Mouse (Mus musculus) heart, embryonic 16.5 days (tissue): ENCODE data around the gene Lrba. TPM values are rescaled to one million over a fixed set of nuclear protein-coding genes. Genes with fewer than 3 reads are reported as not detected.

Experiments used
- ATAC-seq: fragments of 200-750 bp; cut with Nextera tagmentation; replicated peaks from 2 replicates; pipeline ENCODE4 v1.8.0; 2017; ENCODE audit warnings: moderate number of reproducible peaks; ENCODE audit not compliant: insufficient read depth, low FRiP score; ENCODE audit errors: extremely low read depth
- H3K27ac ChIP-seq: fragments of 300-500 bp; sonication (generic); 2 replicates; pipeline ENCODE4 v1.5.1; 2014; ENCODE audit warnings: mild to moderate bottlenecking, low read length, control low read depth, moderate library complexity
- H3K27me3 ChIP-seq: fragments of 300-500 bp; sonication (generic); 2 replicates; pipeline ENCODE4 v1.6.1; 2014; ENCODE audit warnings: low read length, mixed read lengths; ENCODE audit not compliant: control insufficient read depth, insufficient read depth
- H3K36me3 ChIP-seq: fragments of 300-500 bp; sonication (generic); 2 replicates; pipeline ENCODE4 v1.6.1; 2014; ENCODE audit not compliant: control insufficient read depth, insufficient read depth
- H3K4me1 ChIP-seq: fragments of 300-500 bp; sonication (generic); 2 replicates; pipeline ENCODE4 v1.6.1; 2014; ENCODE audit warnings: low read length, mixed read lengths; ENCODE audit not compliant: control insufficient read depth, insufficient read depth
- H3K4me2 ChIP-seq: fragments of 300-500 bp; sonication (generic); 2 replicates; pipeline ENCODE4 v1.6.1; 2014; ENCODE audit warnings: low read depth, mild to moderate bottlenecking, control low read depth, low read length
- H3K4me3 ChIP-seq: fragments of 300-500 bp; sonication (generic); 2 replicates; pipeline ENCODE4 v1.5.1; 2014; ENCODE audit warnings: mild to moderate bottlenecking, control low read depth, low read length
- H3K9ac ChIP-seq: fragments of 300-500 bp; sonication (generic); 2 replicates; pipeline ENCODE4 v1.6.1; 2014; ENCODE audit warnings: low read length, control low read depth
- H3K9me3 ChIP-seq: fragments of 300-500 bp; sonication (generic); replicated peaks from 2 replicates; pipeline ENCODE4 v1.6.1; 2016; ENCODE audit warnings: low read length; ENCODE audit not compliant: control insufficient read depth
- WGBS: fragments of 180-500 bp; shearing (Covaris S2); extraction: QIAGEN DNeasy Blood & Tissue Kit; methylation state at CpG from one replicate; pipeline ENCODE4 v1.1.7; 2014; 5-methylcytosine and 5-hydroxymethylcytosine counted together
- polyA plus RNA-seq: library from polyadenylated mRNA; unstranded; fragments of >200 nt; fragmentation: Nextera tagmentation; extraction: Ambion mirVana; gene quantifications from 2 replicates; pipeline ENCODE4 v1.2.1, GENCODE M21; 2015

The Lrba gene
- polyA plus RNA-seq, 1 experiment from 2014 or later, result 1.7 TPM

DNA sequence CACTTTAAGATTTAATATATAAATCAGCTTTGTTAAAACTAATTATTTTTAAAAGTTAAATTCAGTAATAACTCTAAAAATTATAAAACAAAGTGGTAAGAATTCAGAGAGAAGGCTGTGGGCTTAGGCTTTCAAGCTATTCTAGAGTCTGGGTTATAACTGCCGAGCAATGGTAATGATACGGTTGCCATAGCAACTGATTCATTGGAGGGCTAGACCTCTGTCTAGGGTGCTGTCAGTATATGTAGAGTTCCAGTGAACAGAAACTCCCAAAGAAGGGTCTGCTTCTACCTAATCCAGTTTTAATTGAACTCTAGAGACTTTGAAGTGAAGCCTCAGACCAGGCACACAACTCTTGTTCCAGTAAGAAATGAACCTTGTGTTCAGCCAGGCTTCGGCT lies 377.8 kb downstream of the Lrba start:
- H3K9ac ChIP-seq, result no peak overlapping the region
- 70% methylated on average over 3 of the region's 3 CpGs for WGBS
- no peaks in the 10 kb centered on the region for H3K36me3 ChIP-seq
- H3K4me3 ChIP-seq, result no peak overlapping the region
- no peak overlapping the region for H3K27ac ChIP-seq
- no peaks in the 10 kb centered on the region for H3K4me1 ChIP-seq
- no peak overlapping the region for H3K4me2 ChIP-seq
- H3K27me3 ChIP-seq, result no peaks in the 10 kb centered on the region
- H3K9me3 ChIP-seq, result no peaks in the 10 kb centered on the region
- no peak for ATAC-seq

DNA sequence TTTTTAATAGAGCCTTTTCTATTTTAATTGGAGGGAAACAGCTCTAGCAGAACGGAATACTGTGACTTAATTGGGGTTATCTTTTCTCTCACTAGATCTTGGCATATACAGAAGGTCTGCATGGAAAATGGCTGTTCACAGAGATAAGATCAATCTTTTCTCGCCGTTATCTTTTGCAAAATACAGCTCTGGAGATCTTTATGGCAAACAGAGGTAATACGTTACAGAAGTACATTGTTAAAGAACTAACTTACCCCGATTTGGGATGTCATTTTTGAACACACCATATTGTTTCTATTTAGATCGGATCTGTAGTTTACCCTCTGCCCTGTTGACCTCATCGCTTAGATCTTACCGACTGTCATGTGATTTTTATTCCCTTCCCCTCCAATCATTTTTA lies 381.3 kb downstream of the Lrba start:
- Histone ChIP-seq H3K36me3 (no peaks in the 10 kb centered on the region), H3K9me3 (no peaks in the 10 kb centered on the region), H3K27me3 (no peaks in the 10 kb centered on the region), H3K4me3 (no peak overlapping the region), H3K27ac (no peak overlapping the region), H3K4me1 (no peaks in the 10 kb centered on the region), H3K9ac (no peak overlapping the region), H3K4me2 (no peak overlapping the region)
- 80% methylated on average over 8 of the region's 8 CpGs for WGBS
- ATAC-seq, result no peak

DNA sequence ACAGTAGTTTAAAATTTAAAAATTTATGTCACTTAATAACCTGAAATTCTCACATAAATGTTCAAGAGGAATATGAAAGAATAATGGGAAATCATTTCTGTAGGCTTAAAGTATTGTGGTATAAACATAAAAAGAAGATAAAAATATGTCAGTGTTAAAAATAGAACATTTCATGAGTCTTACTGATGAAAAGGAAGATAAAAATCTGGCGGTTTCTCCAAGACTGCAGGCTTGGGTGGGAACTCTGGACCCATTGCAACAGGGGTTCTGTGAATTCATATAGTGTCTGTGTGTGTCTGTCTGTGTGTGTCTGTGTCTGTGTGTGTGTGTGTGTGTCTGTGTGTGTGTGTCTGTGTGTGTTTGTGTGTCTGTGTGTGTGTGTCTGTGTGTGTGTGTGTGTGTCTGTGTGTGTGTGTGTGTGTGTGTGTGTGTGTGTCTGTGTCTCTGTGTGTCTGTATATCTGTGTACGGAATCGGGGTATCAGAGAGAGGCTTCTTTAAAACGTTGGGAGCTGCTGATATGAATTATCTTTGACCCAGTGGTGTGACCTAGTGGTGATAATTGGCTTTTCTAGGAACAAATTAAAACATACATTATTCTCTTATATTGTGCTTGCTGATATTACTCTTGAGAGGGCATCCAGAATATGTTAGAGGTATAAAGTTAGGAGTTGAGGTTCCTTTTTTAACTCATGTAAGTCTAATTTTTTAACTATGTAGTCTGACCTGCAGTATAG lies 402.7 kb downstream of the Lrba start:
- WGBS, result 56% methylated on average over 4 of the region's 4 CpGs
- no peak overlapping the region for H3K4me3 ChIP-seq
- H3K27ac ChIP-seq, result no peak overlapping the region
- H3K9ac ChIP-seq, result no peak overlapping the region
- H3K4me1 ChIP-seq, result peaks cover 3% of the 10 kb centered on the region; the same call in 1 of the 2 replicates
- H3K4me2 ChIP-seq, result no peak overlapping the region
- H3K36me3 ChIP-seq, result no peaks in the 10 kb centered on the region
- no peak for ATAC-seq
- no peaks in the 10 kb centered on the region for H3K27me3 ChIP-seq
- H3K9me3 ChIP-seq, result no peaks in the 10 kb centered on the region

DNA sequence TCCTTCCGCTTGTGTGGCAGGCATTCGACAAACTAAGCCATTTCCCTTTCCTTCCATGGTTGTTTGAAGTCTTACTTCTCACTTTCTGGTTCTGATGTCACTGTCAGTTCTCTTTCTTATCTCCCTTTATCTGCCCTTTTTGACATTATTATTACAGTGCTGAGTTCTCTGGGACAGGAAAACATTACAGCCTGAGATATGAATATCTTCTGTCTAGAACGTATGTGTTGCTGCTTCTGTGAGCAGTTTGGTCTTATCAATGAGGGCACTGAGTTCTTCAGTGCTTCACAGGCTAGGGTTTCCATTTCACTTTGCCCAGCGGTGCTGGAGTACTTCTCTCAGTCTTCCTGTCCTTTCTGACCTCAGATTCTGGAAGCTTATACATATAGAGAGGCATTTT lies 404.9 kb downstream of the Lrba start:
- no peak overlapping the region for H3K4me3 ChIP-seq
- 45% methylated on average over 4 of the region's 4 CpGs for WGBS
- H3K27me3 ChIP-seq, result no peaks in the 10 kb centered on the region
- no peaks in the 10 kb centered on the region for H3K9me3 ChIP-seq
- no peak for ATAC-seq
- H3K9ac ChIP-seq, result no peak overlapping the region
- H3K4me2 ChIP-seq, result no peak overlapping the region
- peaks cover 3% of the 10 kb centered on the region; the same call in 1 of the 2 replicates for H3K4me1 ChIP-seq
- no peaks in the 10 kb centered on the region for H3K36me3 ChIP-seq
- no peak overlapping the region for H3K27ac ChIP-seq

DNA sequence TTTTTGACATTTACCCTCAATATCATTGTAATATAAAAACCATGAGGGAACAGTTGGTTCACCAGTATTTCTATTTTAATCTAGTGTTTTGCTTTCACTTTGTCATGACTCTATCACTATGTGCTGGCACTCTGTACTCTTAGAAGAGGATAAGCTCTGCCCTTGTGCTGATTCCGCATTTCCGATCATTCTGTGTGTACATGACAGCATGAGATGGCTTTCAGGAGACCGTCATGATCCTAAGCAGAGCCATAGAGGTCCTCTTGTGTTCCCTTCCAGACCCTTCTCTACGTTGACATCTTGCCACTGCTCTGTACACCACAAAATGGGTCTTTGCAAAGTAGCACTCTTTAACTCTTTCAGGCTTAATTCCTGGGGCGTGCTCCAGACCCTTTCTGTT lies 411.0 kb downstream of the Lrba start:
- H3K36me3 ChIP-seq, result no peaks in the 10 kb centered on the region
- no peaks in the 10 kb centered on the region for H3K27me3 ChIP-seq
- no peaks in the 10 kb centered on the region for H3K9me3 ChIP-seq
- peak overlapping the region; percentile 37 for H3K4me3 ChIP-seq
- H3K9ac ChIP-seq, result 0 out of 2 replicates have a peak overlapping the region, but pooled peaks have one; percentile 4
- peaks cover 10% of the 10 kb centered on the region for H3K4me1 ChIP-seq
- WGBS, result 28% methylated on average over 5 of the region's 5 CpGs
- ATAC-seq, result peak; percentile 67
- H3K4me2 ChIP-seq, result peak overlapping the region; percentile 57
- peak overlapping the region; percentile 32; the same call in 1 of the 2 replicates for H3K27ac ChIP-seq

DNA sequence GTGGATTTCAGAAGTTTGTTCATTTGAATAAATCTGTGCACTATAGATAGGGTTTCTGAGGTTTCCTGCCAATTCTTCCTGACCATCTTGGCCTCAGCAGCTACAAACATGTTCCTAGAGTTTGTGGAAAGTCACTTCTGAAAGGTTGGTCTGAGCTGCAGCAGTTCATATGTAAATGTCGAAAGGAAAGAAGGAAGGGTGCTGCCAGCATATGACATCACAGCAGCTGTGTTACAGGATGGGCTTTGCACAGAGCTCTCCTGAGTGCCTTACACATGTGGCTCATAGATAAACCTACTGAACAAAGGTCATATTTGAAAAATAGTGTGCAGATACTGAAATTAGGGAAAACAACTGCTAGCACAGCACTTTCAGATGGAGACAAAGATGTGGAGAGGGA lies 411.5 kb downstream of the Lrba start:
- peak overlapping the region; percentile 57 for H3K4me2 ChIP-seq
- peak overlapping the region; percentile 32; the same call in 1 of the 2 replicates for H3K27ac ChIP-seq
- H3K9me3 ChIP-seq, result no peaks in the 10 kb centered on the region
- no peak overlapping the region for H3K9ac ChIP-seq
- WGBS, result 11% methylated on average over 1 of the region's 1 CpGs
- no peak overlapping the region for H3K4me3 ChIP-seq
- H3K36me3 ChIP-seq, result no peaks in the 10 kb centered on the region
- H3K27me3 ChIP-seq, result no peaks in the 10 kb centered on the region
- H3K4me1 ChIP-seq, result peaks cover 10% of the 10 kb centered on the region
- no peak; the same call in 1 of the 2 replicates for ATAC-seq

DNA sequence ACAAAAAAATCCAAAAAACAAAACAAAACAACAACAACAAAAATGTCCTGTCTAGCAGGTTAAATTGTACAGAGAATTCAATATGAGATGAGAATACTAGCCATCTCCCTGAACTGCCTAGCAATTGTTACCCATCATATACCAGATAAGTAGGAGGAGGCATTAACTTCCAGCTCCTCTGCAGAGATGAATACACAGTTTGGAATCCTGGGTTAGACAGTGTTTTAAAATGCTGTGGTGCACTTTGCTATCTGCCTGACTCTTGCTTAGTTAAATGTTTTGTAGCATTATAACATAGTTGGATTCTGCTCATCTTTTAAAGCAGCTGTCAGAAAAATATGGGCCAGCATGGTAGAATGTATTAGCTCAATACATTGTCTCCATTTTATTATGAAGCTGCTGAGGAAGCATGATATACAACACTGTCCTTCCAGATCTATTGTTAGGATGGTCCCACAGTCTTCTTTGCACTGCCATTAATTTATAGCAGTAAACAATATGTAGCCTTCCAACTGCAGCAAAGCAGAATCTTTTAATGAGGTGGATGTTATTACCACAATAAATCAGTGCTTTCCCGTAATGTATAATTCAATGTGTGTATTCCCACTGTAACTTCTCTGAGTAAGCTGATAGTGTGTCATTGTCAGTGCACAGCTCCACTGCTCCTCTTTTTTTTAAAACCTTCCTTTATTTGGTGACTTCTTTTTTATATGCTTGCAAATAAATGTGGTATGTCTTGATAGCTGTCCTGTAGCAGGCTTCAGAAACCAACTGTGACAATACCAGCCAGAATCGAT lies 414.3 kb downstream of the Lrba start:
- WGBS, result 86% methylated on average over 2 of the region's 2 CpGs
- Histone ChIP-seq H3K4me3 (no peak overlapping the region), H3K4me1 (peaks cover 10% of the 10 kb centered on the region), H3K9me3 (no peaks in the 10 kb centered on the region), H3K4me2 (no peak overlapping the region), H3K27ac (no peak overlapping the region), H3K9ac (no peak overlapping the region), H3K36me3 (no peaks in the 10 kb centered on the region), H3K27me3 (no peaks in the 10 kb centered on the region)
- ATAC-seq, result no peak

DNA sequence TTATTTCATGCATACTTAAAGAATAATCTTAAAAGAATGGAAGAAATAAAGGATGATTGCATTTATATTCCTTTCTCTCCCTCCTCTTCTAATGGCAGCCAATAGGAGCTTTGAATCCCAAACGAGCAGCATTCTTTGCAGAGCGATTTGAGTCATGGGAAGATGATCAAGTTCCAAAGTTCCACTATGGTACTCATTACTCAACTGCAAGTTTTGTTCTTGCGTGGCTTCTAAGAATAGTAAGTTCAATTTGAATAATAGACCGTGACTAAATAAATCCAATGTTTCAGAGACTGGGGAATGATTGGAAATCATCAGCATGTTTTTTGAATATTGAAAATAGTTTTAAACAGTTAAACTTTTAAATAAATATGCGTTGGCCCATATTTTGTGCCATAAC lies 416.9 kb downstream of the Lrba start:
- no peak for ATAC-seq
- Histone ChIP-seq H3K9me3 (0 out of 2 replicates have a peak, but pooled peaks cover 4% of the 10 kb centered on the region), H3K4me2 (no peak overlapping the region), H3K27me3 (no peaks in the 10 kb centered on the region), H3K4me1 (no peaks in the 10 kb centered on the region), H3K27ac (no peak overlapping the region), H3K4me3 (no peak overlapping the region), H3K9ac (no peak overlapping the region), H3K36me3 (no peaks in the 10 kb centered on the region)
- 82% methylated on average over 5 of the region's 5 CpGs for WGBS

DNA sequence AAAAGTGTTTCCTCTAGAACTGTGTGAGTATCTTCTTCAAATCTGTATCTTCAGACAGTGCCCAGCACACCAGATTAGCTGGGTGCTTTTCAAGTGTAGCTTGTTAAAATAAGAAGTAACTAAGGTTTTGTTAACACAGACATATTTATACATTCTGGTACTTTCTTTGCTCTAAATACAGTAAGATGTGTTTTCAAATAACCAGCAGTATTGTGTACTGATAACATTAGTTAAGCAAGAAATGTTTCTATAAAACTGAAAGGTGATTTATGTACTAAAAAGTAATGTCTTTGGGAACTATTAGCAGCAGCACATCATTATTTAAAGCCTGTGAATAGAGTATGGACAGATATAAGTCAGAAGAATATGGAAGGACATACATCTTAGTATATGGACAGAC lies 417.3 kb downstream of the Lrba start:
- no peak overlapping the region for H3K4me3 ChIP-seq
- H3K27me3 ChIP-seq, result no peaks in the 10 kb centered on the region
- no peak for ATAC-seq
- 0 out of 2 replicates have a peak, but pooled peaks cover 4% of the 10 kb centered on the region for H3K9me3 ChIP-seq
- H3K4me1 ChIP-seq, result no peaks in the 10 kb centered on the region
- H3K9ac ChIP-seq, result no peak overlapping the region
- H3K27ac ChIP-seq, result no peak overlapping the region
- H3K36me3 ChIP-seq, result no peaks in the 10 kb centered on the region
- H3K4me2 ChIP-seq, result no peak overlapping the region
